ENCODE assay signal across 14 mouse cellular contexts in the genomic region with DNA sequence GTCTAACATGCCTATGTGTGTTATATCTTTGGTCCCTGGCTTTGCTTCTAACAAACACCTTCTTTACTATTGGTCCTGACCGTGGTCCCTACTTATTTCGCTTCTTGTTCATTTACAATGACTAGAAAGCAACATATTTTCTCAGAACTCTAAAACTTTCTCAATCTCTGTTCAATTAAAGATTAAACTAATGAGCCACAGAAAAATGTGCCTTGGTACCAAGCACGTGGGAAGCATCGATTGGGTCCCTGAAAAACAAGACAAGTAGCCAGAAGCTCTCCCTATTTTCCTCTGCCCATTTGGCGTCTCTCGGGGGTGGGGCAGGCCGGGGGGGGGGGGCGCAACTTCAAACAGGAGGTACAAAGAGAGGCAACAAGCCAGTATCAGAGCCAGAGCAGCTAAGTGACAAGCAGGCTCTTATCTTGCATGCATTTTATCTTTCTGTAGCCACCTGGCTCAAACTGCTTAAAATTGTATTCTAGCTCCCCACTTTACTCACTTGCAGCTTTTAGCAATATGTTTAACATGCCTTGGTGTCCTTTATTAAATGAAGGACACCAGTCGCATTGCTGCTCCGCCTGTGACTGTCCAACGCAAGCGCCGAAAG.
A peak's percentile ranks its signal among the peaks of the same experiment; 100 is the strongest.
DNase-seq lines count a peak whose midpoint lies in the region; ATAC-seq and TF ChIP-seq lines count a peak whose summit lies in the region.
"Had no signal": no experiment of that assay in that cellular context is flagged by ENCODE, and none has a peak within 500 bp of the region (broad histone marks: within the 10 kb centered on the region; RNA-seq: fewer than 3 reads in every experiment).

No protein-coding gene starts in this region.

- H3K4me1 ChIP-seq in heart, embryonic 10.5 days, result peaks cover 63% of the 10 kb centered on the region
- H3K4me1 ChIP-seq in olfactory bulb, adult 2 months (ENCODE audit: control insufficient read depth, insufficient read depth, low read length), result peaks cover 26% of the 10 kb centered on the region
- peaks cover 12% of the 10 kb centered on the region for H3K4me1 ChIP-seq in lung, adult 2 months (ENCODE audit: control insufficient read depth, insufficient read depth, low read length)

- no peaks in the 10 kb centered on the region for H3K36me3 ChIP-seq in heart, embryonic 10.5 days
- H3K36me3 ChIP-seq: limb, embryonic 13.5 days had no signal

- no peak for TF ChIP-seq CTCF in left cerebral cortex, adult 2 months (IDR thresholded peaks at IDR 0.05)
- no peak for TF ChIP-seq CTCF in olfactory bulb, adult 2 months (IDR thresholded peaks at IDR 0.05; ENCODE audit: insufficient read depth, low read depth, low read length)
- TF ChIP-seq CTCF in lung, adult 2 months (IDR thresholded peaks at IDR 0.05; ENCODE audit: insufficient read depth, low read length), result no peak

- no peaks in the 10 kb centered on the region for H3K27me3 ChIP-seq in heart, embryonic 10.5 days (ENCODE audit: insufficient read depth, poor library complexity, severe bottlenecking)

- peak overlapping the region; percentile 84 for H3K27ac ChIP-seq in heart, embryonic 10.5 days
- H3K27ac ChIP-seq in left cerebral cortex, adult 2 months, result peak overlapping the region; percentile 76
- peak overlapping the region; percentile 12 for H3K27ac ChIP-seq in olfactory bulb, adult 2 months (ENCODE audit: insufficient read depth, low read depth, low read length)
- H3K27ac ChIP-seq: limb, embryonic 13.5 days had no signal

- 44% methylated on average over 13 of the region's 13 CpGs for WGBS in heart, embryonic 10.5 days
- WGBS in olfactory bulb, adult 2 months, result 52% methylated on average over 13 of the region's 13 CpGs
- 67% methylated on average over 13 of the region's 13 CpGs for WGBS in lung, adult 2 months

- H3K4me3 ChIP-seq in heart, embryonic 10.5 days, result no peak overlapping the region
- H3K4me3 ChIP-seq in left cerebral cortex, adult 2 months, result no peak overlapping the region
- no peak overlapping the region for H3K4me3 ChIP-seq in olfactory bulb, adult 2 months (ENCODE audit: insufficient read depth, low read depth, low read length)
- no peak overlapping the region for H3K4me3 ChIP-seq in lung, adult 2 months (replicated peaks; ENCODE audit: extremely low read depth, low read depth, low read length)
- H3K4me3 ChIP-seq: limb, embryonic 13.5 days had no signal

- H3K9me3 ChIP-seq in heart, embryonic 10.5 days, result no peaks in the 10 kb centered on the region
- H3K9me3 ChIP-seq: limb, embryonic 13.5 days had no signal

- no peak for TF ChIP-seq POLR2A in olfactory bulb, adult 2 months (IDR thresholded peaks at IDR 0.05; ENCODE audit: insufficient read depth, low read depth, low read length)
- no peak for TF ChIP-seq POLR2A in lung, adult 2 months (IDR thresholded peaks at IDR 0.05; ENCODE audit: borderline replicate concordance, extremely low read depth, low read depth, low read length)

- ATAC-seq in frontal cortex, adult (ENCODE audit: low TSS enrichment), result no peak
- ATAC-seq: forebrain, embryonic 14.5 days had no signal

- peak; percentile 88 for DNase-seq in heart, embryonic 10.5 days (ENCODE audit: low spot score)
- no peak for DNase-seq in heart, postnatal 4 days
- DNase-seq in left cerebral cortex, adult 2 months (ENCODE audit: extremely low spot score in 1 of 2, low spot score in 2 of 2), result no peak
- DNase-seq in left cerebral cortex, postnatal 25 days (ENCODE audit: low spot score in 2 of 2), result no peak
- DNase-seq in liver, result peak; percentile 85
- no peak for DNase-seq in lung, adult 2 months
- DNase-seq: B cell, adult 2 months; cerebellum, adult 9-10 months; kidney, postnatal 14 days; lung, postnatal 4 days had no signal

- intact Hi-C loops in left cerebral cortex, adult 2 months (cut with DNase I), result no loop called here
- intact Hi-C loops in left cerebral cortex, postnatal 25 days (cut with DNase I), result no loop called here

Comparison
In these comparisons a context has a peak if more than half of its experiments do, and no peak if none do; other contexts are left out.
1. DNase-seq: peak in heart, embryonic 10.5 days (single experiment) and liver (single experiment); none in heart, postnatal 4 days (single experiment), left cerebral cortex, adult 2 months (0 of 2), left cerebral cortex, postnatal 25 days (0 of 2) and lung, adult 2 months (single experiment).
2. H3K27ac ChIP-seq: peak in every context shown above with its lines; median percentile 84 in heart, embryonic 10.5 days; 76 in left cerebral cortex, adult 2 months; 12 in olfactory bulb, adult 2 months.